Mouse (Mus musculus): ENCODE data around the gene Txn2. TPM values are rescaled to one million over a fixed set of nuclear protein-coding genes. Genes with fewer than 3 reads are reported as not detected.
A peak's percentile ranks its signal among the peaks of the same experiment; 100 is the strongest.

Gene Txn2
- total RNA-seq (2021): 483 and 599 TPM in 2 replicates
- long read RNA-seq, transcript Txn2-204 (3 exons, 2,049 nt): minor isoform, 36 of 573 reads
- long read RNA-seq, transcript Txn2-201 (4 exons, 1,298 nt): major isoform, 497 of 573 reads
- long read RNA-seq, partial matches to known transcripts: 3 of 573 reads
- long read RNA-seq, other reads (novel, unspliced or antisense): 36 of 573 reads

DNA sequence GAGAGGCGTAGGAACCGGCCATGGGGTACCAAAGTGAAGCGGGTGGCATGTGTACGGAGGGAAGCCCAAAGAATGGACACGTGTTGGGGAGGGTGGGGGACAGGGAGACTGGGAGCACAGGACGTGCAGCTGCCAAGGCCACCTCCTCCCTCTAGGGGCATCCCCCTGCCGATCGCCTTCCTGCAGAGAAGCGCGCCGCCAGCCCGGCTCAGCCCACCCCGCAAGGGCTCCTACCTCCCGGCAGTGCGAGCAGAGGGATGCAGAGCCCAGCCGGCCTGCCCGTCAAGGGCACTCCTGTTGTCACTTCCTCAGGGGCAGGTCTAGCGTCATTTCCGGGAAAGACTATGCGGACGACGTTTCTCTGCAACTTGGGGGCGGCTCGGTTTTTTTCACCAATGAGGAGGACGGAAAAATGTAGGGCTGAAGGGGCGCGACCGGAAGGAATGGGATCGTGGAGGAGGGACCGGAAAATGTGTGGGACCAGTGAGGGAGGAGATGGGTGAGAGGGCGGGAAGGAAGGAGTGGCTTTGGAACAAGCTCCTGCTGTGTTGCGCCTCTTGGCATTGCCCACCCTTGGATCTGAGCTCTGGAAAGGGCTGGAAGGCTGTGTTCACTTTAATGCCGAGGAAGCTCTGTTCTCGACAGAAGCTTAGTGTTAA is at the start of gene Txn2:
Txn2 (minus strand) TSS at position 334 of the 659 bp plus-strand sequence.
- peak; percentile 91 for DNase-seq

- peak; percentile 68 for DNase-seq
Observed at GRCm38 (mm10) chr15:77977663-77978062, 48.9 kb upstream of the Txn2 start.

- no peak for DNase-seq
Observed at GRCm38 (mm10) chr15:77974165-77974841, 45.5 kb upstream of the Txn2 start.

GRCm38 (mm10) chr15:77970470-77971292 is 41.9 kb upstream of the Txn2 start, which contains the start of gene Eif3d:
Gene Eif3d, minus strand, starts transcription at chr15:77970813.
- peak; percentile 96 for DNase-seq

DNA sequence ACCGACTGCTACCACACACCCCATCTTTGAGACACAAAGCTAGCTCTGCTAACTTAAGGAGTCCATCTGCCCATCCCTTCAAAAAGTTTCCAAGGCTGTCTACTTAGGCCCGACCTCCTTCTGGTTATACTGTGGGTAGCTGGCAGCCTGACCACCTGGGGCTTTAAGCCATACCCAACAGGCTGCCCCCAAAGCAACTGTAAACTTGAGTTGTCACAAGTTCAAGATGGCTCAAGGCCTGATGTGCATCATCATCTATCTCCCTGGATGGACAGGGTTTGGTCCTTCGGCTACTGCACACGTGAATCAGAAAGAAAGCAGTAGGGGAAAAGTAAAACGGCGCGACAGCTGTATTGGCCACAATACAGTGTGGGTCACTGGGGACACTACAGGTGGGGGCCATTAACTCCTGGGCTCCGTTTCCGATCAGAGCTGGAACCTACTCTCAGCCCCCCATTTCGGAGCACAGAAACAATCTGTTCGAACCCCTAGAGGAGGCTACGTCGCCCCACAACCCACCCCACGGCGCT is 41.2 kb upstream of the Txn2 start:
- no peak for DNase-seq

DNA sequence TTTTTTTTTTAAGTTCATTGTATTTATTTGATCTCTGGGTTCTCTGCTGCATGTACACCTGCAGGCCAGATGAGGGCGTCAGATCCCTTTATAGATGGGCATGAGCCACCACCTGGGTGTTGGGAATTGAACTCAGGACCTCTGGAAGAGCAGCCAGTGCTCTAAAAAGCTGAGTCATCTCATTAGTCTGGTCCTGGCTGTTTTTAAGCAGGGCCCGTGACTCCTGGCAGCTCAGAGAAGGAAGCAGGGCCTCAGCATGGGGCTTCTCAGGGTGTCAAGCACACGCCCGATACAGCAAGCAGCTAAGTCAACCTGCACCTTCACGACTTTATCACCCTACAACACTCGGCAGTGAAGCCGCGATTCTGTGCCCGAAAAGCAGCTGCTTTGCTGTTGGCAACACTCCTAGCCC is 36.3 kb upstream of the Txn2 start:
- no peak for DNase-seq

DNA sequence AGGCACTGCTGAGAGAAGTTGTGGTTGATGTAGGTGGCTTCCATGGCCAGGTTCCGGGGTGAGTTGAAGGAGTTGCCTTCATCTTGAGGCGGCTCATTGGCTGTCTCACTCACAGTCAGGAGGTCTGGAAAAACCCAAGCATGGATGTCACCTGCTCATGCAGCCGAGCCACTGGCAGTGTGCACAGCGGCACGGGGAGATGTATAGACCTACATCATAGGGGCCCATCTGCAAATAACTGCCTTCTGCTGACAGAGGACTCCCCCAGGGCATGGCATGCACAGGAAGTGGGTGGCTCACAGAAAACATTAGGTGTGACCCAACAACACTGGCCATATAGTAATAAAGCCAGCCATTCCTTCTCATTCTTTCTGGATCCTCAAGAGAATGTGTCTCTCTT is 33.6 kb upstream of the Txn2 start:
- DNase-seq: no peak

DNA sequence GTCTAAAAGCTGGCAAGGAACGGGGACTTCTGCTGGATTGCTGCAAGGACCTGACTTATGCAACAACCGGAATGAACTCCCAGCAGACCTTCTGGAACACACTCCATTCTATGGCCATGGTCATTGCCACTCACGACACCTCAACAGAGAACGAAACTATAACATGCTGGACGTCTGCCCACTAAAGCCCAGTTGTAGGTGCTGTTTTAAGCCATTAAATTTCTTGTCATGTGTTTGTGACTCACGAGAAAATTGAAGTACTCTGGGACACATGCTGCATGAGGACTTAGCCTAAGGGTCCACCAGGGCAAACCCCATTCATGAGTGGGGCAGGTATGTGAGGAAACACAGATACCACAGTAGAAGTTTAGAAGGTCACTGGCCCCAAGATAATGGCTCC is 31.9 kb upstream of the Txn2 start:
- no peak for DNase-seq

GRCm38 (mm10) chr15:77958071-77958470 is 29.3 kb upstream of the Txn2 start:
- no peak for DNase-seq

DNA sequence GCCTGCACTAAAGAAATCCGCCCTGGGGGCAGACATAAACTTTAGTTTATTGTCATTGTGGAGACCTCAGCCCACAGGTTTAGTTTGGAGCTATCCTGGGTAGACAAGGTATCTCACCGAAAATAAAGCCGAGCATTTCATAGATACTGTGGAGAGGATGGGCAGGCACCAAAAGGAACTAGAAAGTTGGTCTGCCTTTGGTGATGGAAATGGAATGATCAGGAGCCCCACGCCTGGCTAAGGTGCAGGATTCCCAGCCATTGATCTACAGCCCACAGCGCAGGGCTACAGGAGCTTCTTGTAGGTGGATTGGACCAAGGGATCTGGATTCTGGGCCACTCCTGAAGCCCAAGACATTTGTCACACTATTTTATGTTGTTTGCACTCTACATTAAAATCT is 28.8 kb upstream of the Txn2 start:
- no peak for DNase-seq

DNA sequence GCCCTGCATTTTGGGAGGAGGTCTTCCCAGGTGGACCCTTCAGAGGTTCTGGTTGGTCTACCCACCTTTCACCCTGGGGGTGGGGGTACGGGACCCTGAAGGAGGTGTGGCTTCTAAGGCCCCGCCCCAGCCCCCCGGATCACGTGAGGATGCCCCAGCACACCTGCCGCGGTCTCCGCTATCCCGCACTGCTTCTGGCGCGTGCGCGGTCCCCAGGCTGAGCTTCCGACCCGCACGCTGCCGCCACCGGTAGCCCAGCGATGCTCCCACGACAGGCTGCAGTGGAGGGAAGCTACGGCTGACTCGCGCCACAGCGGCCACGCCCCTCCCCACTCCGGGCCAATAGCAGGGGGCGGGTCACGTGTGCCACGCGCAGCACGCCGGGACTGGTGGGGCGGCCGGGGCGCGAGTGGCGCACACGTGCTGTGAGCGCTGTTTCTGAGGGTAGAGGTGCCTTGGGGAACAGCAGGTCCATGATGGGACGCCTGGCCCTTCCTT is 27.6 kb upstream of the Txn2 start, which contains the start of gene Foxred2:
Foxred2 (minus strand) TSS at position 319 of the 498 bp plus-strand sequence.
- DNase-seq: peak; percentile 89

DNA sequence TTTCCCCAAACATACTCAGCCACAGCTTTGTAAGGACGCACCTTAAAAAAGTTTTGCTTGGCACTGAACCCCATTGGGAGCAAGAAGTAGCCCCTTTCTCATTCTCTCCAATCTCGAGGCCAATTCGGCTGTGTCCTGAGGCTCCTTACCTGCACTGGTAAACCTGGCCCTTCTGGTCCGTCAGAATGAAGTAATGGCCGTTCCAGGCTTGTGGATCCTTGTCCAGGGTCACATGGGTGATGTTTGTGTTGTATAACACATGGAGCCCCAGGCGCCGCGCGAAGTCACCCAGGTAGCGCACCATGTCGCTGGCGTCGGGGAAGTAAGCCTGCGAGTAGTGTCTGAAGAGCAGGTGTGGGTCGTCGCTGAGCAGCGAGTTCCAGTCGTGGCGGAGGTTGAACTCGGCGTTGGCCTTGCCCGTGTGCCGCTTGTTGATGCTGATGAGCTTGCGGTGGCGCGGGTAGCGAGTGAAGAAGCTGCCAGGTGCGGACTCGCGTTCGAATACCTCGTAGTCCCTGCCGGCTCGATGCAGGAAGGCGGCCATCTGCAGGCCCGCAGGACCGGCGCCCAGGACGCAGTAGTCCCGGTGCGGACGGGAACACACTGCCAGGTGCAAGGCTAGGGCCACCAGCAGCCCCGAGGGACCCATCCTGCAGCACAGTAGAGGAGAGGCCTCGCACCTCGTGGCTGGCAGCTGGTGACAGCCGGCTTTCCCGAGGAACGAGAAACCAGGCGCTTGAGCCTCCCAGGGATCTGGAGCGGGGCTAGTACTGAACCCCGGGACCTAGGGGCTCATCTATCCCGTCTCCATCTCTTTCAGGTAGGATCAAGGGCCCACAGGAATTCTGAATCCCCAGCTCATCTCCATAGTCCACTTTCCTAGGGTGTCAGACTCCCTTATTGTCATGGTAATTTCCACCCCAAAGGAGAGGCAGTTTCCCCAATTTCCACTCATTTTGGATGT is 26.9 kb upstream of the Txn2 start:
- peak; percentile 21 for DNase-seq

DNA sequence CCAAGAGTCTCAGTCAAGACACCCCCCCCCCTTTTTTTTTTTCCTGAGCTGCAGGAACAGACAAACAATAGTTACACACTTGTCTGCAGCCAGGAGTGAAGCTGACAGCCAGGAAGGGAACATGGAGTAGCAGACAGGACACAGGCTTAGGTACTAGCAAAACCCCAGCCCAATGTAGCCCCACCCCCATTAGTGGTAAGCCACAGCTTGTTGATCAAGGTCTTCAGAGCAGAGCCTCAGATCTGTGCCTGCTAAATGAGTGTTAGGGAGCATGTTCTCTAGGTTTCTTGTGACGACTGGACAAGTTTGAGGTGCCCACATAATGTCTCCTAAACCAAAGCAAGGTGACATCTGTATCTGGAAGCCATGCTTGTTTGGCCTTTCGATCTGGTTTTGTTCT is 25.6 kb upstream of the Txn2 start:
- DNase-seq: no peak

GRCm38 (mm10) chr15:77952921-77953320 is 24.1 kb upstream of the Txn2 start:
- DNase-seq: no peak

GRCm38 (mm10) chr15:77949061-77949460 is 20.3 kb upstream of the Txn2 start:
- no peak for DNase-seq

DNA sequence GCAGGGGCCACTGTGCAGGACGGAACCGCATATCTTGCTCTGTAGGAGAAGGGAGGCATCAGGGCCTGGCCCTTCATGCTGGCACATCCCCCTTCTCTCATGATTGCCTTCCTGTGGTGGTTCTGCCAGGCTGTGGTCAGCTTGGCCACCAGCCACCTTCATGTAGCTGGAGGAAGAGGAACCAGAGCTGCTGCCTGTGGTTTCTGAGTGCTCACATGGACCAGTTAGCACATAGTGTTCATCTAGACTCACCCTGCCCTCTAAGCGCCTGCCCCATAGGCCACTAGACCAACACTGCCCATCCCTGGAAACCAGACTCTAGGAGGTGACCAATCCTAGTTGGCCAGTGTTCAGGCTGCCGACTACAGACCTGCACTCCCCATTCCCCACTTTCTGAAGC is 16.9 kb upstream of the Txn2 start:
- no peak for DNase-seq

GRCm38 (mm10) chr15:77941563-77941962 is 12.8 kb upstream of the Txn2 start:
- DNase-seq: no peak

- no peak for DNase-seq
Observed at GRCm38 (mm10) chr15:77938516-77938915, 9.7 kb upstream of the Txn2 start.

- no peak for DNase-seq
Observed at GRCm38 (mm10) chr15:77935673-77936375, 7.0 kb upstream of the Txn2 start.

DNA sequence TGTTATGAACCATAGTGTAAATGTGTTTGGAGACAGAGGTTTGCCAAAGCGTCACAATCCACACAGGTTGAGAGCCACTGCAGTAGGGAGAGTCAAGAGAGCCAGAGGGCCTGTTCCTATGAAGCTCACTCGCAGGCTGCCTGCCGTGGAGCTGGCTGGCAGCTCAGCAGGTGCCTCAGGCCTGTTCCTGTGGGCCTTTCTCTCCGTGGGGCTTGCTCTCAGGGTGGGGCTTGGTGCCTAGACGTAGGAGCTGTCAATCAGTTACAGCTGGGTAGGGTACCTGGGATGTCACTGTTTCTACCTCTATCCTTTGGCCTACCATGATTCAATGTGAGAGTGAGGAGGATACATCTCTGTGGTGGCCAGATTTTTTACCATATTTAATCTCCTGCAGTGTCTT is 6.2 kb upstream of the Txn2 start:
- no peak for DNase-seq
